In genomic region chr6:134293615-134294508, GRCm38 (mm10) we compare ENCODE assay signal across 15 mouse cellular contexts.
DNase-seq lines count a peak whose midpoint lies in the region; ATAC-seq lines count a peak whose summit lies in the region.
"Had no signal": no experiment of that assay in that cellular context is flagged by ENCODE, and none has a peak within 500 bp of the region (broad histone marks: within the 10 kb centered on the region; RNA-seq: fewer than 3 reads in every experiment).

No protein-coding gene starts in this region.

- no peaks in the 10 kb centered on the region for H3K4me1 ChIP-seq in kidney, embryonic 14.5 days (ENCODE audit: control insufficient read depth, insufficient read depth, low read length)
- peaks cover 17% of the 10 kb centered on the region for H3K4me1 ChIP-seq in megakaryocyte, embryonic 14.5 days
- no peaks in the 10 kb centered on the region; the same call in 1 of the 2 replicates for H3K4me1 ChIP-seq in embryonic facial prominence, embryonic 14.5 days (ENCODE audit: control insufficient read depth, insufficient read depth, low read length)
- no peaks in the 10 kb centered on the region for H3K4me1 ChIP-seq in stomach, embryonic 14.5 days (ENCODE audit: control insufficient read depth, insufficient read depth, low read length)
- H3K4me1 ChIP-seq: liver, embryonic 12.5 days had no signal

- 51% methylated on average over 9 of the region's 9 CpGs for WGBS in kidney, embryonic 14.5 days
- 48% methylated on average over 9 of the region's 9 CpGs for WGBS in embryonic facial prominence, embryonic 14.5 days
- WGBS in stomach, embryonic 14.5 days, result 45% methylated on average over 9 of the region's 9 CpGs

- no peaks in the 10 kb centered on the region for H3K27me3 ChIP-seq in kidney, embryonic 14.5 days (ENCODE audit: control insufficient read depth, insufficient read depth, low read length)
- peaks cover 7% of the 10 kb centered on the region for H3K27me3 ChIP-seq in megakaryocyte, embryonic 14.5 days (replicated peaks)
- no peaks in the 10 kb centered on the region for H3K27me3 ChIP-seq in embryonic facial prominence, embryonic 14.5 days (replicated peaks; ENCODE audit: control insufficient read depth, insufficient read depth, low read length)
- H3K27me3 ChIP-seq in stomach, embryonic 14.5 days (ENCODE audit: control insufficient read depth, insufficient read depth, low read length), result no peaks in the 10 kb centered on the region
- H3K27me3 ChIP-seq: liver, embryonic 12.5 days had no signal

- ATAC-seq in kidney, embryonic 14.5 days (ENCODE audit: low FRiP score, low TSS enrichment), result 0 out of 2 replicates have a peak, but pooled peaks have one; percentile 49
- no peak for ATAC-seq in megakaryocyte, adult 5-6 weeks (ENCODE audit: poor library complexity, severe bottlenecking)
- ATAC-seq in embryonic facial prominence, embryonic 14.5 days (ENCODE audit: low read depth), result peak; percentile 70; the same call in 1 of the 2 replicates
- ATAC-seq in stomach, embryonic 14.5 days (ENCODE audit: insufficient number of reproducible peaks, insufficient read depth, low FRiP score, low read depth), result peak; percentile 80
- ATAC-seq: inflammation-experienced regulatory T-cells, adult 6 months; liver, embryonic 12.5 days had no signal

- H3K27ac ChIP-seq in kidney, embryonic 14.5 days (ENCODE audit: low read depth, low read length), result no peak overlapping the region
- no peak overlapping the region for H3K27ac ChIP-seq in embryonic facial prominence, embryonic 14.5 days (replicated peaks; ENCODE audit: low read depth, low read length)
- H3K27ac ChIP-seq in stomach, embryonic 14.5 days (ENCODE audit: low read length), result no peak overlapping the region
- H3K27ac ChIP-seq: heart, embryonic 10.5 days; layer of hippocampus, adult 2 months; liver, embryonic 12.5 days had no signal

- no peak overlapping the region for H3K9ac ChIP-seq in kidney, embryonic 14.5 days (ENCODE audit: low read depth, low read length)
- H3K9ac ChIP-seq in embryonic facial prominence, embryonic 14.5 days (ENCODE audit: low read depth, low read length), result no peak overlapping the region
- H3K9ac ChIP-seq in stomach, embryonic 14.5 days (replicated peaks; ENCODE audit: low read depth, low read length), result no peak overlapping the region
- H3K9ac ChIP-seq: liver, embryonic 12.5 days had no signal

- no peaks in the 10 kb centered on the region for H3K9me3 ChIP-seq in kidney, embryonic 14.5 days (ENCODE audit: control insufficient read depth, low read length)
- H3K9me3 ChIP-seq in megakaryocyte, embryonic 14.5 days, result no peaks in the 10 kb centered on the region
- H3K9me3 ChIP-seq in embryonic facial prominence, embryonic 14.5 days (ENCODE audit: control insufficient read depth, low read length), result no peaks in the 10 kb centered on the region
- no peaks in the 10 kb centered on the region for H3K9me3 ChIP-seq in stomach, embryonic 14.5 days (ENCODE audit: control insufficient read depth, low read depth, low read length)
- H3K9me3 ChIP-seq: heart, embryonic 10.5 days; liver, embryonic 12.5 days had no signal

- DNase-seq in kidney, postnatal 14 days, result no peak
- peak; percentile 29 for DNase-seq in embryonic facial prominence, embryonic 14.5 days (ENCODE audit: low spot score)
- no peak for DNase-seq in testis, postnatal 10 days (ENCODE audit: low spot score)
- DNase-seq: cerebellum, adult 11 months; gastrocnemius, postnatal 25 days; heart, postnatal 4 days had no signal

- no peak overlapping the region for H3K4me2 ChIP-seq in kidney, embryonic 14.5 days (replicated peaks; ENCODE audit: low read depth, low read length)
- no peak overlapping the region for H3K4me2 ChIP-seq in embryonic facial prominence, embryonic 14.5 days (ENCODE audit: low read depth, low read length)
- no peak overlapping the region for H3K4me2 ChIP-seq in stomach, embryonic 14.5 days (replicated peaks; ENCODE audit: low read depth, low read length)
- H3K4me2 ChIP-seq: liver, embryonic 12.5 days had no signal

- H3K4me3 ChIP-seq in kidney, embryonic 14.5 days (ENCODE audit: low read length), result no peak overlapping the region
- peak overlapping the region; percentile 23 for H3K4me3 ChIP-seq in megakaryocyte, embryonic 14.5 days (replicated peaks)
- H3K4me3 ChIP-seq in embryonic facial prominence, embryonic 14.5 days (ENCODE audit: low read depth, low read length), result no peak overlapping the region
- no peak overlapping the region for H3K4me3 ChIP-seq in stomach, embryonic 14.5 days (ENCODE audit: low read depth, low read length)
- H3K4me3 ChIP-seq: erythroblast, embryonic 14.5 days; heart, embryonic 10.5 days; layer of hippocampus, adult 2 months; liver, embryonic 12.5 days had no signal

- no peaks in the 10 kb centered on the region for H3K36me3 ChIP-seq in kidney, embryonic 14.5 days (ENCODE audit: control insufficient read depth, insufficient read depth, low read length)
- H3K36me3 ChIP-seq in megakaryocyte, embryonic 14.5 days (replicated peaks; ENCODE audit: low read length), result no peaks in the 10 kb centered on the region
- no peaks in the 10 kb centered on the region for H3K36me3 ChIP-seq in embryonic facial prominence, embryonic 14.5 days (ENCODE audit: control insufficient read depth, insufficient read depth, low read length)
- H3K36me3 ChIP-seq in stomach, embryonic 14.5 days (ENCODE audit: control insufficient read depth, insufficient read depth, low read length), result no peaks in the 10 kb centered on the region
- H3K36me3 ChIP-seq: heart, embryonic 10.5 days; liver, embryonic 12.5 days had no signal
